Mouse (Mus musculus) central nervous system, embryonic 14 days (tissue): Measurements from ENCODE around the gene Gm20873. TPM values are rescaled to one million over a fixed set of nuclear protein-coding genes. Genes with fewer than 3 reads are reported as not detected.

Experiments
- polyA plus RNA-seq: library from polyadenylated mRNA; depleted of rRNA; stranded (reverse); fragments of >200 nt; gene quantifications from 2 replicates; pipeline ENCODE4 v1.2.3, GENCODE M21; 2012; rRNA removed

Gene Gm20873
- not detected in 2 replicates for polyA plus RNA-seq

DNA sequence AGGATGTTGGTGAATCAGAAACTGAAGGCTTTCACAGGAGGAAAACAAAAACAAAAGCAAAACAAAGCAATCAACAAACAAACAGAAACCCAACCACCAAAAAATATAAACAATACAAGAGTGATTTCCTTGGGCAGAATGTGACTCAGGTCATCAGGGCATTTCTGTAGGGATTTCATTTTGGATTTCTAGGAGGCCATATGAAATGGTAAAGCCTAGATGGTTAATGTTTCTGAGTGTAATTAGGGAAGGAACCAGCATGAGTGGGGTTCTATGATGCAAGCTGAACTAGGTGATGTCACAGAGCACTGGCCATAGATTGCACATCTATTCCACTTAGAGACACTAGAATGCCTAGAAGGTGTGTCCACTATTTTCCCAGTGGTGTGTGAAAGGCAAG is at the start of gene Gm20873:
Gene Gm20873 (plus strand): TSS at position 301 of the 400 bp plus-strand sequence.

GRCm38 (mm10) chrY:6237895-6238294 is 29.0 kb upstream of the Gm20873 start, which contains the start of gene Gm21746:
Gene Gm21746 (minus strand): TSS chrY:6237995.

Other genes starting within 250 kb of the Gm20873 start
- gene Gm21746, start 29.1 kb upstream of the Gm20873 start, polyA plus RNA-seq: not detected in 2 replicates